Mouse (Mus musculus): ENCODE data around the gene Slc12a9. TPM values are rescaled to one million over a fixed set of nuclear protein-coding genes. Genes with fewer than 3 reads are reported as not detected.

Slc12a9 gene
- polyA plus RNA-seq (2015; fragmentation: Nextera tagmentation; extraction: Ambion mirVana), result 6.5 and 7.2 TPM in 2 replicates

GRCm38 (mm10) chr5:137333512-137334174 lies at the start of gene Slc12a9:
Gene Slc12a9, minus strand, starts transcription at chr5:137333597.
- H3K4me3 ChIP-seq (ENCODE audit: low read depth, low read length), result peak within 1 kb of the TSS; percentile 65
- TF ChIP-seq CTCF (IDR thresholded peaks at IDR 0.05; ENCODE audit: low read depth) (peak; percentile 84), EP300 (optimal IDR thresholded peaks at IDR 0.05) (no peak)
- peak within 1 kb of the TSS; percentile 67 for H3K27ac ChIP-seq (replicated peaks)
- ATAC-seq (ENCODE audit: low FRiP score, low TSS enrichment) (peak; percentile 90), DNase-seq (ENCODE audit: low spot score) (peak; percentile 96)
- H3K36me3 ChIP-seq (ENCODE audit: control insufficient read depth, insufficient read depth, low read length), result no peaks in the 10 kb centered on the region
- peak within 1 kb of the TSS; percentile 91 for H3K4me2 ChIP-seq (replicated peaks; ENCODE audit: low read depth)
- peak within 1 kb of the TSS; percentile 67 for H3K9ac ChIP-seq (ENCODE audit: low read length)
- whole genome bisulfite sequencing, result under 1% methylated on average over 43 of the region's 44 CpGs
- H3K27me3 ChIP-seq (ENCODE audit: control insufficient read depth, insufficient read depth, low read length), result no peaks in the 10 kb centered on the region
- H3K4me1 ChIP-seq (replicated peaks; ENCODE audit: control insufficient read depth, insufficient read depth), result no peaks in the 10 kb centered on the region
- no peaks in the 10 kb centered on the region for H3K9me3 ChIP-seq (ENCODE audit: control insufficient read depth, low read length)

- H3K27me3 ChIP-seq (ENCODE audit: control insufficient read depth, insufficient read depth, low read length), result no peaks in the 10 kb centered on the region
- ATAC-seq (ENCODE audit: low FRiP score, low TSS enrichment) (no peak), DNase-seq (ENCODE audit: low spot score) (peak; percentile 65)
- TF ChIP-seq CTCF (IDR thresholded peaks at IDR 0.05; ENCODE audit: low read depth), result peak; percentile 83
- no peak for TF ChIP-seq EP300 (optimal IDR thresholded peaks at IDR 0.05)
- no peaks in the 10 kb centered on the region for H3K36me3 ChIP-seq (ENCODE audit: control insufficient read depth, insufficient read depth, low read length)
- H3K27ac ChIP-seq (replicated peaks), result no peak overlapping the region
- 43% methylated on average over 4 of the region's 4 CpGs for WGBS
- H3K9me3 ChIP-seq (ENCODE audit: control insufficient read depth, low read length), result no peaks in the 10 kb centered on the region
- no peaks in the 10 kb centered on the region for H3K4me1 ChIP-seq (replicated peaks; ENCODE audit: control insufficient read depth, insufficient read depth)
- H3K4me2 ChIP-seq (replicated peaks; ENCODE audit: low read depth), result no peak overlapping the region
- H3K9ac ChIP-seq (ENCODE audit: low read length), result no peak overlapping the region
- H3K4me3 ChIP-seq (ENCODE audit: low read depth, low read length), result no peak overlapping the region
Measured at GRCm38 (mm10) chr5:137381152-137381551, 47.8 kb upstream of the Slc12a9 start.

GRCm38 (mm10) chr5:137377603-137378002 lies 44.2 kb upstream of the Slc12a9 start:
- no peak for DNase-seq (ENCODE audit: low spot score)
- no peak overlapping the region for H3K9ac ChIP-seq (ENCODE audit: low read length)

GRCm38 (mm10) chr5:137377176-137377575 lies 43.8 kb upstream of the Slc12a9 start:
- Histone ChIP-seq H3K9me3 (ENCODE audit: control insufficient read depth, low read length) (no peaks in the 10 kb centered on the region), H3K27ac (replicated peaks) (no peak overlapping the region), H3K9ac (ENCODE audit: low read length) (0 out of 2 replicates have a peak overlapping the region, but pooled peaks have one; percentile 27), H3K4me1 (replicated peaks; ENCODE audit: control insufficient read depth, insufficient read depth) (no peaks in the 10 kb centered on the region), H3K4me3 (ENCODE audit: low read depth, low read length) (0 out of 2 replicates have a peak overlapping the region, but pooled peaks have one; percentile 2), H3K4me2 (replicated peaks; ENCODE audit: low read depth) (no peak overlapping the region; the same call in 1 of the 2 replicates), H3K27me3 (ENCODE audit: control insufficient read depth, insufficient read depth, low read length) (no peaks in the 10 kb centered on the region), H3K36me3 (ENCODE audit: control insufficient read depth, insufficient read depth, low read length) (peaks cover 9% of the 10 kb centered on the region)
- DNase-seq (ENCODE audit: low spot score) (no peak), ATAC-seq (ENCODE audit: low FRiP score, low TSS enrichment) (peak; percentile 19; the same call in 1 of the 2 replicates)
- TF ChIP-seq CTCF (IDR thresholded peaks at IDR 0.05; ENCODE audit: low read depth), result no peak
- WGBS, result 32% methylated on average over 11 of the region's 11 CpGs

More at GRCm38 (mm10) chr5:137377603-137378002, 44.2 kb upstream of the Slc12a9 start:
- H3K4me1 ChIP-seq (replicated peaks; ENCODE audit: control insufficient read depth, insufficient read depth), result no peaks in the 10 kb centered on the region
- peaks cover 5% of the 10 kb centered on the region for H3K36me3 ChIP-seq (ENCODE audit: control insufficient read depth, insufficient read depth, low read length)
- no peak overlapping the region for H3K27ac ChIP-seq (replicated peaks)
- H3K9me3 ChIP-seq (ENCODE audit: control insufficient read depth, low read length), result no peaks in the 10 kb centered on the region
- no peak for ATAC-seq (ENCODE audit: low FRiP score, low TSS enrichment)
- no peaks in the 10 kb centered on the region for H3K27me3 ChIP-seq (ENCODE audit: control insufficient read depth, insufficient read depth, low read length)
- WGBS, result 14% methylated on average over 13 of the region's 15 CpGs
- H3K4me3 ChIP-seq (ENCODE audit: low read depth, low read length), result no peak overlapping the region
- no peak for TF ChIP-seq EP300 (optimal IDR thresholded peaks at IDR 0.05)
- no peak for TF ChIP-seq CTCF (IDR thresholded peaks at IDR 0.05; ENCODE audit: low read depth)
- 0 out of 2 replicates have a peak overlapping the region, but pooled peaks have one; percentile 12 for H3K4me2 ChIP-seq (replicated peaks; ENCODE audit: low read depth)

- TF ChIP-seq EP300 (optimal IDR thresholded peaks at IDR 0.05) (no peak), CTCF (IDR thresholded peaks at IDR 0.05; ENCODE audit: low read depth) (no peak)
- Histone ChIP-seq H3K27me3 (ENCODE audit: control insufficient read depth, insufficient read depth, low read length) (no peaks in the 10 kb centered on the region), H3K4me1 (replicated peaks; ENCODE audit: control insufficient read depth, insufficient read depth) (no peaks in the 10 kb centered on the region), H3K4me2 (replicated peaks; ENCODE audit: low read depth) (no peak overlapping the region), H3K9ac (ENCODE audit: low read length) (no peak overlapping the region), H3K4me3 (ENCODE audit: low read depth, low read length) (no peak overlapping the region), H3K27ac (replicated peaks) (no peak overlapping the region), H3K9me3 (ENCODE audit: control insufficient read depth, low read length) (no peaks in the 10 kb centered on the region), H3K36me3 (ENCODE audit: control insufficient read depth, insufficient read depth, low read length) (peaks cover 14% of the 10 kb centered on the region)
- ATAC-seq (ENCODE audit: low FRiP score, low TSS enrichment) (no peak), DNase-seq (ENCODE audit: low spot score) (no peak)
- 56% methylated on average over 9 of the region's 9 CpGs for WGBS
Measured at GRCm38 (mm10) chr5:137376722-137377121, 43.3 kb upstream of the Slc12a9 start.

GRCm38 (mm10) chr5:137376198-137376597 lies 42.8 kb upstream of the Slc12a9 start:
- Histone ChIP-seq H3K4me2 (replicated peaks; ENCODE audit: low read depth) (no peak overlapping the region), H3K27ac (replicated peaks) (no peak overlapping the region; the same call in 1 of the 2 replicates), H3K4me3 (ENCODE audit: low read depth, low read length) (no peak overlapping the region), H3K4me1 (replicated peaks; ENCODE audit: control insufficient read depth, insufficient read depth) (no peaks in the 10 kb centered on the region), H3K36me3 (ENCODE audit: control insufficient read depth, insufficient read depth, low read length) (peaks cover 16% of the 10 kb centered on the region), H3K9me3 (ENCODE audit: control insufficient read depth, low read length) (no peaks in the 10 kb centered on the region), H3K9ac (ENCODE audit: low read length) (no peak overlapping the region), H3K27me3 (ENCODE audit: control insufficient read depth, insufficient read depth, low read length) (no peaks in the 10 kb centered on the region)
- 38% methylated on average over 7 of the region's 7 CpGs for WGBS
- ATAC-seq (ENCODE audit: low FRiP score, low TSS enrichment) (no peak), DNase-seq (ENCODE audit: low spot score) (peak; percentile 35)
- TF ChIP-seq EP300 (optimal IDR thresholded peaks at IDR 0.05) (no peak), CTCF (IDR thresholded peaks at IDR 0.05; ENCODE audit: low read depth) (peak; percentile 68)

Measured in stomach, postnatal 0 days (tissue).